Mouse (Mus musculus) spleen, postnatal 4 days (tissue): ENCODE data around the gene Tmem86b.
A peak's percentile ranks its signal among the peaks of the same experiment; 100 is the strongest.

Source experiments
- DNase-seq, 2 experiments: peaks; one replicate each; pipeline ENCODE4 v3.0.0; 2022; ENCODE audit warnings: low spot score in 2 of 2

Gene Tmem86b

DNA sequence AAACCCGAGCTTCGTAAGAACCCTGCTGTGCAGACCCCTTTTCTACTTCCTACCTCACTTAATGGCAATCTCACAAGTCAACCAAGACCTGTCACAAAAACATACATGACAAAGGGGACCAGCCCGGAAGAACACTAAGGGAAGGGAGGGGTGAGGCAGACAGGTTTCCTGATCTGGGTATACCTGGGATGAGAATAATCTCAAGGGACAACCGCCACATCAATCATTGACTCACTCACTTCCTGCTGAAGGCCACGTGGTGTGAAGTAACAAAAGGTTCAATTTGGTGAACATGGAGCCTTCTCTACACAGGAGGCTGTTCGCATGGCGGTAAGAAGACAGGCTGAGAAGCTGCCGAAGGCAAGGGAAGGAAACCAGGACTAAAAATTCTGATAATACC lies 20.4 kb upstream of the Tmem86b start:
- DNase-seq, result no peak

DNA sequence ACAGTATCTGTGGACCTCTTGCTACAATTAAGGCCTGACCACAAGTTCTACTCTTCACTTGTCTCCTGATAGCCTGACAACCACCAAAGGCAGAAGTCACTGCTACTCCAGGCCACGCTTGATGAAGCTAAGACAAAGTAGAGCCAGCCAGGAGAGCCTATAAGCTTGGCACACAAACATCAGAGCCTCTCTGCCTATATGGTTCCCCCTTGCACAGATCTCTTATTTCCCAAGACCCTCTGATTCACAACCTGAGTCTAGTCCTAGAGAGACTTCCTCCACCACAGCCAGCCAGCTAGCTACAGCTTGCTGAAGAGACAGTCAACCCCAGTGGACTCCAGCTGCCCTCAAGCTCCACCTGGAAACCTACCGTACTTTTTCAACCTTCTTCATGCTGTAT lies 16.8 kb upstream of the Tmem86b start:
- no peak for DNase-seq

- DNase-seq, result peak in 1 of 2 experiments; percentile 65
These were observed 16.1 kb upstream of the Tmem86b start for GRCm38 (mm10) chr7:4647291-4647690.

- no peak for DNase-seq
These were observed 15.6 kb upstream of the Tmem86b start for GRCm38 (mm10) chr7:4646806-4647205.

DNA sequence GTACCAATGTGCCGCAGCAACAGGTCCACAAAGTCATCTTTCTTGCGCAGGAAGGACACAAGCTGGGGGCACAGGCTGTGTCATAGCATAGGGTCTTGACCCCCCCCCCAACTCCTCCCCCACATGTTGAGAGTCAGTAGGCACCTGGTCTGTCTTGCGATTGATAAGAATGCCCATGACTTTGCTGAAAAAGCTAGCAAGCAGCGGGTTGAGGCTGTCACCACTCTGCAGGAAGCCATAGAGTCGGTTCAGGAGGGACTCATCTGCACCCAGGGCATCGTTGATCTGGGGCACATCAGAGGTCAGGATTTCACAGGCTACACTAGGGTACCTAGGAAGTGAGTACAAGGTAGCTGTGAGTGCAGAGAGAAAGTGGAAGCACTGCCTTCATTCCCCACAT lies 12.0 kb upstream of the Tmem86b start:
- no peak for DNase-seq

GRCm38 (mm10) chr7:4641956-4642355 lies 10.7 kb upstream of the Tmem86b start:
- no peak for DNase-seq

DNA sequence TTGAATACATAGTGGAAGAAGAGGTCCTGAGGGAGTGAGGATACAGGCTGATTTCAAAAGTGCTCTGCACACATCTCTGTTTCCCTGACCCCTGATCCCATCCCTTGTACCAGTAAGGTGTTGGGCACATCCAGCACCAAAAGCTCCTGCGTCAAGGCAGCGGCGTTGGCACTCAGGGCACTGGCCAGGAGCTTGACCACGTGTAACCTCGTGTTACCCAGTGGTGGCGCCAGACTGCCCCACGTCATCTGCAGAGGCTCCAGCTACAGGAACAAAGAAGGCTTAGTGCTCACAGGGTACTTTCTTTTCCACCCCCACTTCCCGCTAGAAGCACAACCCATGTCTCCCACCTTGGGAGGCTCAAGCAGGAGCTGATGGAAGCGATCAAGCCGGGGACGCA lies 9.9 kb upstream of the Tmem86b start:
- DNase-seq, result no peak

- DNase-seq, result no peak
These were observed 5.0 kb upstream of the Tmem86b start for GRCm38 (mm10) chr7:4636179-4636578.

GRCm38 (mm10) chr7:4630198-4630597 lies 1.0 kb downstream of the Tmem86b start:
- DNase-seq, result peak; percentile 76 to 78

GRCm38 (mm10) chr7:4629586-4629985 lies 1.6 kb downstream of the Tmem86b start:
- DNase-seq, result peak; percentile 40 to 72

DNA sequence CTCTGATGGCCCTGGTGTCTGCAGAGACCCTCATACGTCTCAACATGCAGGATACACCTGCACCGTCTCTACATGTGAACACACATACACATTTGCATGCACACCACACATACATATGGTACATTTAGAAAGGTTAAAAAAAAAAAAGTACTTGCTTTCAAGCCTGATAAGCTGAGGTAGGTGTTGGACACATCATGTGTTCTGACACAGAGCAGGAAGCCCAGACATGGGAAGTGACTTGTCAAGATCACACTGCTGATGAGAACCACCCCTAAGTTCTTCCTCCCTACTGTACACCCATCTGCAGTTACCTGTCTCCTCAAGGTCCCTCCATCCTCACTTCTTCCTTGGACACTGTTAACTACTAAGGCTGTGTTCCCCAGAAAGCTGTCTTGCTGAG lies 5.3 kb downstream of the Tmem86b start:
- DNase-seq, result no peak

GRCm38 (mm10) chr7:4624343-4624742 lies 6.9 kb downstream of the Tmem86b start:
- DNase-seq, result no peak

- DNase-seq, result peak; percentile 62 to 79
These were observed 7.6 kb downstream of the Tmem86b start for GRCm38 (mm10) chr7:4623544-4624189.

DNA sequence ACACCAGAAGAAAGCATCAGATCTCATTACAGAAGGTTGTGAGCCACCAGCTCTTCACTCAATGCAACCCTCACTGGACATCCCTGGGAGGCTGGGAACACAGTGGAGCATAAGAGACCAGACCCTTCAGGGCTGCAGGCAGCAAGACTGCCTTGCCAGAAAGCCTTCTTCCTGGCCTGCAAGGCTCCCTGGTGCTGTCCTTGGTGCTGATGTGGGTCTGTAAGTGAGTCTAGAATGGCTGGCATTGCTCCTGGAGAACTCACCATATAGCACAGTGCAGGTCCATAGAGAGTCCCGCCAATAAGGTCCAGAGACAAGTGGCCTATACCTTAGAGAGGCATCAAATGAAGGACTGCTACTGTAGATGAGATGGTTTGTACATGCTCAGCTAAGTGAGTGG lies 11.2 kb downstream of the Tmem86b start:
- DNase-seq, result peak; percentile 66 to 86

- DNase-seq, result no peak
These were observed 17.4 kb downstream of the Tmem86b start for GRCm38 (mm10) chr7:4613740-4614403.

- no peak for DNase-seq
These were observed 18.3 kb downstream of the Tmem86b start for GRCm38 (mm10) chr7:4612956-4613355.

DNA sequence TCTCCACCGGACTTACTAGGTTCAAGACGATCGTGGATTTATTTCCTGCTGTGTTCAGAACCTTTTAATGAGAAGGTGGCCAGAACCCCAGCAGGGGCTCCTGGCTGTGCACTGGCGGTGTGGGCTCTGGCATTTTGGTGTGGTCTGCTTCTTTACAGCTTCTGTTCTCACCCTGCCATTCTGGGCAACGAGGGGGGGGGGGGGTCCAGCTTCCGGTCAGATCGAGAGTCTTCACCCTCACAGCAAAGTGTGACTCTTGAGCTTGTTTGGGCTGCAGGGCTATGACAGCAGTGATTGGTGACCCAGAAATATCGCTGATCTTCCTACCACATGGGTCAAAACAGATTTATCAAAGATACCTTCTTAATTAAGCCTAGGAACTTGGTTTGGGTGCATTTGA lies 18.8 kb downstream of the Tmem86b start:
- DNase-seq, result no peak

GRCm38 (mm10) chr7:4611921-4612341 lies 19.3 kb downstream of the Tmem86b start:
- DNase-seq, result no peak

GRCm38 (mm10) chr7:4611511-4611910 lies 19.7 kb downstream of the Tmem86b start:
- no peak for DNase-seq

GRCm38 (mm10) chr7:4608002-4608401 lies 23.2 kb downstream of the Tmem86b start:
- peak; percentile 11 to 54 for DNase-seq

DNA sequence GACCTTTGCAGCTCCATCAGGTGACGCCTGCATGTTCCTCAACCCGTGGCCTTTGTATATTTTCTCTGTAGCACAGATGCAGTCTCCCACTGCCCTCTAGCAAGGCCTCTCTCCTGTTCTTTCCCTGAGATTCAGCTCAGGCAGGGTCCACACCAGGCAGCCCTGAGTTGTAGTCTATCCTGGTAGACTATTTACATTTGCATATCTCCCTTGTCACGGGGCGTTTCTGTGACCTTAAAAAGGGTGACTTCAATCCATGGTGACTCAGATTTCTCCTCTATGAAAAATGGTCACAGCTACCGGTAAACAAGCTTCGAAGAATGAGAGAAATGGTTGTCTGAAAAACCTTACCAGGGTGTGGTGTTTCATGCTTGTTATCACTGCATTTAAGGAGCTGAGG lies 27.3 kb downstream of the Tmem86b start, which contains the start of gene Ptprh:
Gene Ptprh, minus strand, starts transcription at position 169 of the 400 bp plus-strand sequence.
- peak in 1 of 2 experiments; percentile 7 for DNase-seq

- DNase-seq, result peak; percentile 3 to 47
These were observed 28.3 kb downstream of the Tmem86b start for GRCm38 (mm10) chr7:4602969-4603368.

GRCm38 (mm10) chr7:4597046-4597445 lies 34.2 kb downstream of the Tmem86b start:
- peak; percentile 6 to 43 for DNase-seq
